ENCODE assay signal across 16 mouse cellular contexts in genomic region chr6:135498592-135498991, GRCm38 (mm10).
A peak's percentile ranks its signal among the peaks of the same experiment; 100 is the strongest.
DNase-seq lines count a peak whose midpoint lies in the region; ATAC-seq and TF ChIP-seq lines count a peak whose summit lies in the region.
"Had no signal": no experiment of that assay in that cellular context is flagged by ENCODE, and none has a peak within 500 bp of the region (broad histone marks: within the 10 kb centered on the region; RNA-seq: fewer than 3 reads in every experiment).

No protein-coding gene starts in this region.

- peak; percentile 5 for DNase-seq in thymus, postnatal 25 days
- DNase-seq in thymus, adult 2 months = no peak
- DNase-seq in R1 (ENCODE audit: low read depth, low spot score) = peak; percentile 49
- DNase-seq in frontal cortex, adult 2 months (ENCODE audit: extremely low spot score in 1 of 2, low spot score in 1 of 2) = no peak
- DNase-seq in urinary bladder, adult 18-20 months (ENCODE audit: low spot score in 2 of 2) = no peak
- DNase-seq: cerebellum, adult 18-20 months; gastrocnemius, adult 2 months; heart, postnatal 14 days; kidney, postnatal 25 days; left cerebral cortex, postnatal 4 days had no signal

- no peak overlapping the region for H3K4me3 ChIP-seq in intestine, postnatal 0 days (ENCODE audit: low read depth, low read length)
- no peak overlapping the region for H3K4me3 ChIP-seq in intestine, embryonic 15.5 days (replicated peaks)
- H3K4me3 ChIP-seq in thymus, adult 2 months (ENCODE audit: control insufficient read depth, insufficient read depth, low read length) = no peak overlapping the region
- H3K4me3 ChIP-seq: forebrain, embryonic 13.5 days; gastrocnemius, adult 2 months; liver, embryonic 15.5 days; megakaryocyte, embryonic 14.5 days; neural tube, embryonic 15.5 days had no signal

- ATAC-seq in intestine, postnatal 0 days = no peak
- ATAC-seq in intestine, embryonic 15.5 days = no peak
- ATAC-seq: forebrain, embryonic 13.5 days had no signal

- no peaks in the 10 kb centered on the region for H3K9me3 ChIP-seq in intestine, postnatal 0 days (ENCODE audit: control insufficient read depth)
- H3K9me3 ChIP-seq in intestine, embryonic 15.5 days = no peaks in the 10 kb centered on the region
- H3K9me3 ChIP-seq: forebrain, embryonic 13.5 days; liver, embryonic 15.5 days; neural tube, embryonic 15.5 days had no signal

- TF ChIP-seq CTCF in intestine, postnatal 0 days (IDR thresholded peaks at IDR 0.05; ENCODE audit: low read depth) = peak; percentile 22; the same call in 1 of the 2 replicates
- no peak for TF ChIP-seq CTCF in thymus, adult 2 months (IDR thresholded peaks at IDR 0.05; ENCODE audit: borderline replicate concordance, control insufficient read depth, extremely low read depth, insufficient read depth, low read length, poor library complexity)

- no peaks in the 10 kb centered on the region for H3K36me3 ChIP-seq in intestine, postnatal 0 days (ENCODE audit: control insufficient read depth, insufficient read depth)
- no peaks in the 10 kb centered on the region for H3K36me3 ChIP-seq in intestine, embryonic 15.5 days
- H3K36me3 ChIP-seq in thymus, adult 2 months (ENCODE audit: control insufficient read depth, insufficient read depth, low read length) = no peaks in the 10 kb centered on the region
- H3K36me3 ChIP-seq: liver, embryonic 15.5 days; neural tube, embryonic 15.5 days had no signal

- H3K27me3 ChIP-seq in intestine, postnatal 0 days (replicated peaks; ENCODE audit: control insufficient read depth, insufficient read depth, low read length) = no peaks in the 10 kb centered on the region
- no peaks in the 10 kb centered on the region for H3K27me3 ChIP-seq in intestine, embryonic 15.5 days (replicated peaks)
- H3K27me3 ChIP-seq in thymus, adult 2 months (ENCODE audit: control insufficient read depth, insufficient read depth, low read length) = no peaks in the 10 kb centered on the region
- H3K27me3 ChIP-seq: forebrain, embryonic 13.5 days; liver, embryonic 15.5 days; neural tube, embryonic 15.5 days had no signal

- H3K9ac ChIP-seq in intestine, postnatal 0 days (ENCODE audit: low read depth, low read length) = no peak overlapping the region
- H3K9ac ChIP-seq in intestine, embryonic 15.5 days = no peak overlapping the region
- H3K9ac ChIP-seq: forebrain, embryonic 13.5 days; liver, embryonic 15.5 days; neural tube, embryonic 15.5 days had no signal

- no peak overlapping the region for H3K4me2 ChIP-seq in intestine, postnatal 0 days (replicated peaks; ENCODE audit: low read depth)
- H3K4me2 ChIP-seq in intestine, embryonic 15.5 days (replicated peaks) = no peak overlapping the region
- H3K4me2 ChIP-seq: forebrain, embryonic 13.5 days; liver, embryonic 15.5 days; neural tube, embryonic 15.5 days had no signal

- WGBS in intestine, postnatal 0 days = 92% methylated on average over 6 of the region's 6 CpGs
- 91% methylated on average over 6 of the region's 6 CpGs for WGBS in intestine, embryonic 15.5 days
- 97% methylated on average over 6 of the region's 6 CpGs for WGBS in thymus, adult 2 months

- H3K4me1 ChIP-seq in intestine, postnatal 0 days (replicated peaks; ENCODE audit: control insufficient read depth, insufficient read depth, low read length) = no peaks in the 10 kb centered on the region
- no peaks in the 10 kb centered on the region for H3K4me1 ChIP-seq in intestine, embryonic 15.5 days (replicated peaks)
- no peaks in the 10 kb centered on the region for H3K4me1 ChIP-seq in thymus, adult 2 months (replicated peaks; ENCODE audit: control insufficient read depth, insufficient read depth, low read length)
- H3K4me1 ChIP-seq: forebrain, embryonic 13.5 days; liver, embryonic 15.5 days; neural tube, embryonic 15.5 days had no signal

- TF ChIP-seq POLR2A in thymus, adult 2 months (IDR thresholded peaks at IDR 0.05; ENCODE audit: control insufficient read depth, extremely low read depth, insufficient read depth, low read length, poor library complexity) = no peak

- H3K27ac ChIP-seq in intestine, postnatal 0 days (ENCODE audit: low read depth, low read length) = no peak overlapping the region
- no peak overlapping the region for H3K27ac ChIP-seq in intestine, embryonic 15.5 days
- H3K27ac ChIP-seq in thymus, adult 2 months (ENCODE audit: control insufficient read depth, insufficient read depth, low read length) = no peak overlapping the region
- H3K27ac ChIP-seq: forebrain, embryonic 13.5 days; gastrocnemius, adult 2 months; liver, embryonic 15.5 days; neural tube, embryonic 15.5 days had no signal

Comparison
In these comparisons a context has a peak if more than half of its experiments do, and no peak if none do; other contexts are left out.
1. DNase-seq: peak in thymus, postnatal 25 days (single experiment) and R1 (single experiment); none in thymus, adult 2 months (single experiment), frontal cortex, adult 2 months (0 of 2) and urinary bladder, adult 18-20 months (0 of 2).